Mouse (Mus musculus) cortical plate, adult 2 months (tissue): ENCODE results near the gene Mapk8ip3.
A peak's percentile ranks its signal among the peaks of the same experiment; 100 is the strongest.
"Not testable (repeated sequence)": the region's sequence is repeated elsewhere in the genome, so short reads cannot be mapped to it uniquely, and the experiment has no call there.

ENCODE experiments used
- CTCF ChIP-seq: fragments of 200-500 bp; IDR thresholded peaks from 2 replicates; pipeline ENCODE4 v1.5.1; 2011; ENCODE audit warnings: mild to moderate bottlenecking, control low read depth, low read length; ENCODE audit not compliant: insufficient read depth; ENCODE audit errors: extremely low read depth
- POLR2A ChIP-seq: fragments of 200-500 bp; IDR thresholded peaks from 2 replicates; pipeline ENCODE4 v1.6.1; 2011; ENCODE audit warnings: mild to moderate bottlenecking, low read length, control low read depth; ENCODE audit not compliant: insufficient read depth; ENCODE audit errors: extremely low read depth

GRCm38 (mm10) chr17:24942453-24942852 is 5.7 kb upstream of the Mapk8ip3 start:
- TF ChIP-seq CTCF = peak; percentile 39; the same call in 1 of the 2 replicates
- not testable (repeated sequence) for TF ChIP-seq POLR2A
